Mouse (Mus musculus) lung, postnatal 0 days (tissue): ENCODE measurements around the gene Pitpnb.

Source experiments
- CTCF ChIP-seq: IDR thresholded peaks from 2 replicates; pipeline ENCODE4 v1.5.1; 2016; ENCODE audit warnings: antibody characterized with exemption, mild to moderate bottlenecking
- EP300 ChIP-seq: IDR thresholded peaks from 2 replicates; pipeline ENCODE4 v1.6.1; 2016; ENCODE audit warnings: antibody characterized with exemption, mild to moderate bottlenecking, control low read depth

GRCm38 (mm10) chr5:111432842-111433241, 102.3 kb downstream of the Pitpnb start:
- TF ChIP-seq CTCF (no peak), EP300 (no peak)
